Mouse (Mus musculus): ENCODE data around the gene Slc13a3.
A peak's percentile ranks its signal among the peaks of the same experiment; 100 is the strongest.

Slc13a3 gene

GRCm38 (mm10) chr2:165413884-165414283, 59.1 kb downstream of the Slc13a3 start:
- no peak for DNase-seq (ENCODE audit: low spot score)

GRCm38 (mm10) chr2:165407700-165408301, 65.2 kb downstream of the Slc13a3 start:
- peak; percentile 88 for DNase-seq (ENCODE audit: low spot score)

- no peak for DNase-seq (ENCODE audit: low spot score)
These were observed 67.7 kb downstream of the Slc13a3 start for GRCm38 (mm10) chr2:165405351-165405750.

GRCm38 (mm10) chr2:165404951-165405350, 68.1 kb downstream of the Slc13a3 start:
- DNase-seq (ENCODE audit: low spot score): no peak

- DNase-seq (ENCODE audit: low spot score): no peak
These were observed 74.8 kb downstream of the Slc13a3 start for GRCm38 (mm10) chr2:165398164-165398785.

GRCm38 (mm10) chr2:165397502-165398163, 75.4 kb downstream of the Slc13a3 start:
- no peak for DNase-seq (ENCODE audit: low spot score)

- no peak for DNase-seq (ENCODE audit: low spot score)
These were observed 76.1 kb downstream of the Slc13a3 start for GRCm38 (mm10) chr2:165396831-165397501.

GRCm38 (mm10) chr2:165392156-165392555, 80.9 kb downstream of the Slc13a3 start:
- DNase-seq (ENCODE audit: low spot score): no peak

GRCm38 (mm10) chr2:165391561-165391960, 81.5 kb downstream of the Slc13a3 start:
- peak; percentile 60 for DNase-seq (ENCODE audit: low spot score)

GRCm38 (mm10) chr2:165389299-165389952, 83.6 kb downstream of the Slc13a3 start:
- no peak for DNase-seq (ENCODE audit: low spot score)

GRCm38 (mm10) chr2:165387844-165388495, 85.1 kb downstream of the Slc13a3 start, which contains the start of gene Zfp334:
TSS of gene Zfp334 (minus strand) at chr2:165388259.
- peak; percentile 97 for DNase-seq (ENCODE audit: low spot score)

GRCm38 (mm10) chr2:165387370-165387769, 85.7 kb downstream of the Slc13a3 start:
- DNase-seq (ENCODE audit: low spot score): no peak

- no peak for DNase-seq (ENCODE audit: low spot score)
These were observed 93.0 kb downstream of the Slc13a3 start for GRCm38 (mm10) chr2:165380050-165380449.

GRCm38 (mm10) chr2:165376001-165376400, 97.0 kb downstream of the Slc13a3 start:
- DNase-seq (ENCODE audit: low spot score): no peak

GRCm38 (mm10) chr2:165375478-165375877, 97.6 kb downstream of the Slc13a3 start:
- DNase-seq (ENCODE audit: low spot score): no peak

- DNase-seq (ENCODE audit: low spot score): no peak
These were observed 102.0 kb downstream of the Slc13a3 start for GRCm38 (mm10) chr2:165371066-165371465.

- DNase-seq (ENCODE audit: low spot score): no peak
These were observed 102.7 kb downstream of the Slc13a3 start for GRCm38 (mm10) chr2:165370348-165370747.

- DNase-seq (ENCODE audit: low spot score): no peak
These were observed 104.5 kb downstream of the Slc13a3 start, which contains the start of gene Zfp663 for GRCm38 (mm10) chr2:165368496-165368895. TSS of gene Zfp663 (minus strand) at chr2:165368729.

GRCm38 (mm10) chr2:165367868-165368439, 105.1 kb downstream of the Slc13a3 start:
- peak; percentile 66 for DNase-seq (ENCODE audit: low spot score)

- DNase-seq (ENCODE audit: low spot score): peak; percentile 68
These were observed 105.9 kb downstream of the Slc13a3 start for GRCm38 (mm10) chr2:165367047-165367520.

Measured in testis, postnatal 10 days (tissue).